Mouse (Mus musculus): ENCODE measurements around the gene Celf2. TPM values are rescaled to one million over a fixed set of nuclear protein-coding genes. Genes with fewer than 3 reads are reported as not detected.

Celf2 gene
- polyA plus RNA-seq, 1 experiment = 35.9 TPM

GRCm38 (mm10) chr2:6939143-6939542, 570.2 kb downstream of the Celf2 start:
- TF ChIP-seq CTCF (IDR thresholded peaks at IDR 0.05; ENCODE audit: control insufficient read depth, insufficient read depth, low read length) = no peak
- no peak for TF ChIP-seq POLR2A (IDR thresholded peaks at IDR 0.05; ENCODE audit: borderline replicate concordance, control insufficient read depth, low read depth, low read length)
- Histone ChIP-seq H3K27ac (ENCODE audit: control insufficient read depth, insufficient read depth, low read depth, low read length, poor library complexity) (no peak overlapping the region), H3K4me1 (ENCODE audit: control insufficient read depth, insufficient read depth, low read length) (no peaks in the 10 kb centered on the region; the same call in 1 of the 2 replicates), H3K4me3 (replicated peaks; ENCODE audit: control insufficient read depth, low read depth, low read length) (no peak overlapping the region)
- 90% methylated on average over 2 of the region's 2 CpGs for WGBS

- Histone ChIP-seq H3K4me3 (replicated peaks; ENCODE audit: control insufficient read depth, low read depth, low read length) (no peak overlapping the region), H3K4me1 (ENCODE audit: control insufficient read depth, insufficient read depth, low read length) (no peaks in the 10 kb centered on the region; the same call in 1 of the 2 replicates), H3K27ac (ENCODE audit: control insufficient read depth, insufficient read depth, low read depth, low read length, poor library complexity) (no peak overlapping the region)
- WGBS = 92% methylated on average over 12 of the region's 12 CpGs
- no peak for TF ChIP-seq CTCF (IDR thresholded peaks at IDR 0.05; ENCODE audit: control insufficient read depth, insufficient read depth, low read length)
- no peak for TF ChIP-seq POLR2A (IDR thresholded peaks at IDR 0.05; ENCODE audit: borderline replicate concordance, control insufficient read depth, low read depth, low read length)
Observed at GRCm38 (mm10) chr2:6933130-6933529, 576.2 kb downstream of the Celf2 start.

- Histone ChIP-seq H3K4me3 (replicated peaks; ENCODE audit: control insufficient read depth, low read depth, low read length) (no peak overlapping the region), H3K27ac (ENCODE audit: control insufficient read depth, insufficient read depth, low read depth, low read length, poor library complexity) (no peak overlapping the region), H3K4me1 (ENCODE audit: control insufficient read depth, insufficient read depth, low read length) (no peaks in the 10 kb centered on the region)
- TF ChIP-seq POLR2A (IDR thresholded peaks at IDR 0.05; ENCODE audit: borderline replicate concordance, control insufficient read depth, low read depth, low read length) (no peak), CTCF (IDR thresholded peaks at IDR 0.05; ENCODE audit: control insufficient read depth, insufficient read depth, low read length) (no peak)
- 87% methylated on average over 4 of the region's 4 CpGs for WGBS
Observed at GRCm38 (mm10) chr2:6927693-6928360, 581.5 kb downstream of the Celf2 start.

- 82% methylated on average over 5 of the region's 5 CpGs for WGBS
- no peaks in the 10 kb centered on the region for H3K4me1 ChIP-seq (ENCODE audit: control insufficient read depth, insufficient read depth, low read length)
- H3K27ac ChIP-seq (ENCODE audit: control insufficient read depth, insufficient read depth, low read depth, low read length, poor library complexity) = no peak overlapping the region
- no peak for TF ChIP-seq POLR2A (IDR thresholded peaks at IDR 0.05; ENCODE audit: borderline replicate concordance, control insufficient read depth, low read depth, low read length)
- TF ChIP-seq CTCF (IDR thresholded peaks at IDR 0.05; ENCODE audit: control insufficient read depth, insufficient read depth, low read length) = no peak
- no peak overlapping the region for H3K4me3 ChIP-seq (replicated peaks; ENCODE audit: control insufficient read depth, low read depth, low read length)
Observed at GRCm38 (mm10) chr2:6925505-6925904, 583.9 kb downstream of the Celf2 start.

GRCm38 (mm10) chr2:6923738-6924474, 585.5 kb downstream of the Celf2 start:
- 62% methylated on average over 15 of the region's 15 CpGs for WGBS

GRCm38 (mm10) chr2:6915386-6915785, 594.0 kb downstream of the Celf2 start:
- Histone ChIP-seq H3K4me3 (replicated peaks; ENCODE audit: control insufficient read depth, low read depth, low read length) (no peak overlapping the region), H3K27ac (ENCODE audit: control insufficient read depth, insufficient read depth, low read depth, low read length, poor library complexity) (no peak overlapping the region), H3K4me1 (ENCODE audit: control insufficient read depth, insufficient read depth, low read length) (no peaks in the 10 kb centered on the region)
- 88% methylated on average over 4 of the region's 4 CpGs for WGBS
- TF ChIP-seq POLR2A (IDR thresholded peaks at IDR 0.05; ENCODE audit: borderline replicate concordance, control insufficient read depth, low read depth, low read length) (no peak), CTCF (IDR thresholded peaks at IDR 0.05; ENCODE audit: control insufficient read depth, insufficient read depth, low read length) (no peak)

More at GRCm38 (mm10) chr2:6923738-6924474, 585.5 kb downstream of the Celf2 start:
- TF ChIP-seq CTCF (IDR thresholded peaks at IDR 0.05; ENCODE audit: control insufficient read depth, insufficient read depth, low read length) (no peak), POLR2A (IDR thresholded peaks at IDR 0.05; ENCODE audit: borderline replicate concordance, control insufficient read depth, low read depth, low read length) (no peak)
- Histone ChIP-seq H3K27ac (ENCODE audit: control insufficient read depth, insufficient read depth, low read depth, low read length, poor library complexity) (no peak overlapping the region), H3K4me1 (ENCODE audit: control insufficient read depth, insufficient read depth, low read length) (no peaks in the 10 kb centered on the region), H3K4me3 (replicated peaks; ENCODE audit: control insufficient read depth, low read depth, low read length) (no peak overlapping the region)

GRCm38 (mm10) chr2:6913315-6913714, 596.0 kb downstream of the Celf2 start:
- WGBS = 90% methylated on average over 10 of the region's 10 CpGs
- Histone ChIP-seq H3K4me3 (replicated peaks; ENCODE audit: control insufficient read depth, low read depth, low read length) (no peak overlapping the region), H3K27ac (ENCODE audit: control insufficient read depth, insufficient read depth, low read depth, low read length, poor library complexity) (no peak overlapping the region), H3K4me1 (ENCODE audit: control insufficient read depth, insufficient read depth, low read length) (no peaks in the 10 kb centered on the region)
- TF ChIP-seq CTCF (IDR thresholded peaks at IDR 0.05; ENCODE audit: control insufficient read depth, insufficient read depth, low read length) = no peak
- no peak for TF ChIP-seq POLR2A (IDR thresholded peaks at IDR 0.05; ENCODE audit: borderline replicate concordance, control insufficient read depth, low read depth, low read length)

GRCm38 (mm10) chr2:6911932-6912331, 597.4 kb downstream of the Celf2 start:
- TF ChIP-seq CTCF (IDR thresholded peaks at IDR 0.05; ENCODE audit: control insufficient read depth, insufficient read depth, low read length) (no peak), POLR2A (IDR thresholded peaks at IDR 0.05; ENCODE audit: borderline replicate concordance, control insufficient read depth, low read depth, low read length) (no peak)
- H3K4me1 ChIP-seq (ENCODE audit: control insufficient read depth, insufficient read depth, low read length) = no peaks in the 10 kb centered on the region
- H3K27ac ChIP-seq (ENCODE audit: control insufficient read depth, insufficient read depth, low read depth, low read length, poor library complexity) = no peak overlapping the region
- WGBS = 76% methylated on average over 7 of the region's 7 CpGs
- H3K4me3 ChIP-seq (replicated peaks; ENCODE audit: control insufficient read depth, low read depth, low read length) = no peak overlapping the region
